Mouse (Mus musculus): ENCODE data around the gene Nsun2.
"Not testable (repeated sequence)": the region's sequence is repeated elsewhere in the genome, so short reads cannot be mapped to it uniquely, and the experiment has no call there.

The Nsun2 gene

DNA sequence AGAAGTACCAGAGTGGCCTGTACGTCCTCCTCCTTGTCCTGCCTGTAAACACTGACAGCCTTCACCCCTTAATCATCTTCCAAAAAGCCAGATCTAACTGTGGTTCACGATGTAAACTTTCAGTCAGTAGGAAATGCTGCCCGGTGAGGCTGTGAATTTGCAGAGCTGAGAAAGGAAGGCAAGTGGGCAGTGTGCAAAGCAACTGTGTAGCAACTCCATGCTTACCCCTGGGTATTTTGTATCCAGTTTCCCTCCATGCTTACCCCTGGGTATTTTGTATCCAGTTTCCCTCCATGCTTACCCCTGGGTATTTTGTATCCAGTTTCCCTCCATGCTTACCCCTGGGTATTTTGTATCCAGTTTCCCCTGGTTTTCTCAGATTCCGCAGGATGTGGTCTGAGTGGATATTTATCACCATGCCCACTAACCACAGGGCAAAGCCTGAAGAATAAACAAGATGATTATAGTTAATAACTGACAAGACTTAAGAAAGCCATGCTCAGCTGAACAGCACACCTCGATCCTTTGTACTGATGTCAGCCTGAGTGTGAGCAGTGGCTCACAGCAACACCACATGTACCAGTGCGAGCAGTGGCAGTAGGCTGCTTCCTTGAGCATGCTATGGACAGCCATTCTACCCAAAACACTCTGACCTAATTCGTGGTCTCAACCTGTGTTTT, 61.2 kb downstream of the Nsun2 start:
- no peak for DNase-seq

DNA sequence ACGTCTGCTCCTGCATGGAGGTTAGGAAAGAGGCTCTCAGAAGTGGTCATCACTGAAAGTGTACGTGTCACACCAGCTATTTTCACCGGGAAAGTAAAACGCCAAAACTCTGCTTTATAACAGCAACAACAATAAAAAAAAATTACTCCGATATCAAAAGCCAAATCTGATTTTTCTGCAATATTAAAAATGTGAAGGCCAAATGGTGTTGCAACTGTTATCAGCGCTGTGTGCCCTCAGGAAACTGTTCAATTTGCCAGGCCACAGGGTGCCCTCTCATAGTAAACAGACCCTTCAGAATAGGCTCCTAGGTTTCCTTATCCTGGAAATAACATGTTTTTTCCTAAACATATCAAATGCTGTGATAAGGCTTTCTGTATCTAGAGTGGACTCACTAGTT, 62.4 kb downstream of the Nsun2 start:
- DNase-seq = no peak

DNA sequence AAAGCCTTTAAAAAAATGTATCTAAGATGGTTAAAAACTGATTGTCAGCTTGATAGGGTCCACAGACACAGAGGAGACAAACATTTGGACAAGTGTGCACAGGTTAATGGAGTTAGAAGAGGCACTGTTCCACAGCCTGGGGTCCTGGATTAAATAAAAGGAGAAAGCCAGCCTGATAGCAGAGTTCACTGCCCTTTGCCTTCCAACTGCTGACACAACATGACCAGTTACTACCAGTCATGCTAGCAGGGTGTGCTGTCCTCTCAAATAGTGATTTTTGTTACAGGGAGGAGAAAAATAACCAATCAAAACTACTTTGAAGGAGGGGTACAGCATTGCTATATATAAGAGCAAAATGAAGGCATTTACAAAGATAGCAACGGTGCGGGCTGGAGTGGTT, 63.0 kb downstream of the Nsun2 start:
- DNase-seq = no peak

DNA sequence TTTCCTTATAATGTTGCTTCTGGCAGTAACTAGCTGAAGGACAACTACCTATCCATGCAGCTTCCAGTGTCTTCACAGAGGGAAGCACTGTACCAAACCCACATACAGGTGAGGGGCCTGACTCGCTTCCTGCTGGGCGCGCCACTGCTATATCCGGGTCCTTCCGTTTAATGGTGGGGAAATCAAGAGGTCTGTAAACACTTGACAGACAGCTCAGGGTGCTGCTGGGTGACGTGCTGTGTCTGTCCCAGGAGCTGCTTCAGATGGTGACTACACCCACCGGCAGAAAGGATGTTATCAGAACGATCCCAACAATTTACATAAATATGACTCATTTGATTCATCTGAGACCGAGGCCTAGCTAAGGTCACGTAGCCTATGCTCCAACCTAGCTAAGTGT, 65.3 kb downstream of the Nsun2 start:
- DNase-seq = no peak

DNA sequence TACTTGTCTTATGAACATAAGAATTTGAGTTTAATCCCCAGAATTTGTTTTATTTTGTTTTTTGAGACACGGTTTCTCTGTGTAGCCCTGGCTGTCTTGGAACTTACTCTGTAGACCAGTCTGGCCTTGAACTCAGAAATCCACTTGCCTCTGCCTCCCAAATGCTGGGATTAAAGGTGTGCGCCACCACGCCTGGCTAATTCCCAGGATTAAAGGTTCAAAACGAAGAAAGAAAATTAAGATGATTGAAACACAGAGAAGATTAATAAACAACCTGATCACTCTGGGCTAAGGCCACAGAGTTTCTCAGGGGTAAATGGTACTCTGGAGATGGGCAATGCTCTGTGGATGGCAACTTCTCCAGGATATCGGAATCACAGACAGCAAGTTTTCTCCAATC, 67.3 kb downstream of the Nsun2 start:
- DNase-seq = not testable (repeated sequence)

DNA sequence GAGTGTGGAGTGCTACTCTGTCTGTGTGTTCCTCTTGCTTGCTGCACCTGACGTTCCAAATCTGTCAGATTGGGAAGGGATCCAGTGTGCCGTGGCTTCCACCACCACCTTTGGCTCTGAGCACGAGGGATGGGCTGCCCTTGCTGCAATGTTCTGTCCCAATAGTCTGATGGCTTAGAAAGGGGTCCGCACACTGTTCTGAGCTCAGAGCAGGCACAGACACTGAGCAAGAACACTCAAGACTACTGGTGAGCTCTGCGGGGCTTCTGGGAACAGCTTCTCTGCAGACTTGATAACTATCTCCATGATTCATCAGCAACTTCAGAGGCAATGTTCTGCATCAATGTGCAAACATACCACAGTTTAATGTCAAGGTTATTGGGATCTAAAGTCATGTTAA, 67.8 kb downstream of the Nsun2 start:
- no peak for DNase-seq

DNA sequence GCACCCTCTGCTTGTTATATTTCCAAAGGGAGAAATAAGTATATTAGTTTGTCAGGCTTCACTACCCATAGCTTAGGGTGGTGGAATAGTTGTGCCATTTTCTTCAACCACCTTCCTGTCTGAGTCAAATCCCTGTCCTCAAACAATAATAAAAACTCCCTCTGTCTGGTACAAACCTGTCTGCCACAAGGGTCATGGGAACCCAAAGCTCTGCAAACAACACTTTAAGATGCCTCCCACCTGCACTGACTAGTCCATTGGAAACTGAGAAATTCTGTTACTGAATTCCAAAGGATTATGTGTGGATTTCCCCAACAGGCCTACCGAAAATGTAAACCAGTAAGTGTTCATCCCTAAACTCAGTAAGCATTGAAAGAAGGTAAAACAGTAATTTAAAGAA, 71.1 kb downstream of the Nsun2 start:
- no peak for DNase-seq

DNA sequence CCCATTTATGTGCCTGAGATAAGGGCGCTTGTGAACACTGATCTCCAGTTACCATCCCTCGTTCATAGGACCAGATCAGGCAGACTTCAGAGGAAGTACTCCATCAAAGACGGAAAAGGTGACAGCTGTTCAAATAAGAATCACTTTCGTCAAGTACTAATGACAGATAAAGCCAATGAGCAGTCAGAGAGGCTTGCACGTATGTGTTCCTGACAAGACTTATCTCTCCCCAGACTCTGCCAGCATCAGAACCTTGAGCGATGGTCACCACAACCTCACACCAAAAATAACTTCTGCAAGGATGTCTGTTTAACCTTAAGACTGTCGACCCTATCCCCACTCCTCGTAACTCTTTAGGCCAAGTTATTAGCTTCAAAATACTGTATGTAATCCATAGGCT, 75.2 kb downstream of the Nsun2 start:
- DNase-seq = no peak

DNA sequence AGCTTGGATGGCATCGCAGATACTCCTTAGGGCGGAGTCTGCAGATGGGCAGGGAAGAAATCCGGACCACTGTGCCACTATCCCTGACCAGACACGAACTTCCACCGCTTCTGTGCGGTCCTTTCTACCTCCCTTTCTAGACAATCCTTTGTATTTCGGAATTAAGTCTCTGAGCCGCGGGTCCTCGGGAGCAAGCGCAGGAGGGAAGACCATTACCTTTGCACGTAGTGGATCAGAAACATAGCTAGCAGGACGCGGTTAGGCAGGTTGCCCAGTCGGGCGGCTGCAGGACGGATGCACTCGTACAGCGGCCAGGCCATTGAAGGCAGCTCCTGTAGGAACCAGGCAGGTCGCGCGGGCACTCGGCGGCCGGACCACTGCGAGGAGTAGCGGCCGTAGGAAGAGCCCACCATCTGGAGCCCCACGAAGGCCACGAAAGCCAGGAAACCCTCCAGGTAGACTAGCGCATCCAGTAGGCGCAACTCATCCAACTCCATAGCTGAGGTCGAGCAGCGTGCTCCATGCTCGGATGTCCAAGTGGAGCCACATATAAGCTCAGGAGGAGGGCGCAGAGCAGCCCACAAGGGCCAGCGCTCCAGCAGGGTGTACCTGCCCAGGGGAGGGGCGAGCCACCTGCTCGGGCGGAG, 77.3 kb downstream of the Nsun2 start:
- DNase-seq = no peak

DNA sequence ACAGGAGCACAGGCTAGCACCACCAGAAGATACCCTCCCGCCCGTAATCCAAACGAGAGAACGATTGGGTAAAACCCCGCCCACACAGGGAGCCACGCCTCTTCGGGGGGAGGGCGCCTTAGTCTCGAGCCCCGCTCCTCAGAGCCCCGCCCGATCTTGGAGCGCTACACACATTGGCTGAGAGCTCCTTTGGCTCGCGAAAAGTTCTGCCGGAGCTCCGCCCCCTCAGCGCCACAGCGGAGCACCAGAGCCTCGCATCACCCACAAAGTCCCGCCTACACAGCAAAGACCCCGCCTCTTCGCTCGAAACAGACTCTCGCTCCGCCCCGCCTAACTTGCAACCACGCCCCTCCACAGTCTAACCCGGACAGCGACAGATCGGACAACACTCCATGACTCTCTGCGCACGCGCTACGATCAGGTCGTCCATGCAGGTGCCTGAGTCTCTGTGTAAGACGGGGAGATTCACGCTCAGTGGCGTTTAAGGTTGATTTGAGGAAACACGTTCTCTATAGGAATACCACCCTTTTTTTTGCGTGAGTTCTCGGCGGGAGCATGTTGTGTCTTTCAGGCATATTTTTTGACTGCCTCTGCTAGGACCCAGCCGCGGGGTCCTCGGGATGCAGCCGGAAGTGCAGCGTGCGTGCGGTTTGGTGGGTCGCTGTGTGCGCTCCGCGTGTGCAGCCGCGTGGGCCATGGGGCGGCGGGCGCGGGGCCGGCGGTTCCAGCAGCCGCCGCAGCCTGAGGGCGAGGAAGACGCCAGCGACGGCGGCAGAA, 78.0 kb downstream of the Nsun2 start, which contains the start of gene Srd5a1:
TSS of gene Srd5a1 (minus strand) at position 45 of the 777 bp plus-strand sequence.
- DNase-seq = peak; percentile 100

DNA sequence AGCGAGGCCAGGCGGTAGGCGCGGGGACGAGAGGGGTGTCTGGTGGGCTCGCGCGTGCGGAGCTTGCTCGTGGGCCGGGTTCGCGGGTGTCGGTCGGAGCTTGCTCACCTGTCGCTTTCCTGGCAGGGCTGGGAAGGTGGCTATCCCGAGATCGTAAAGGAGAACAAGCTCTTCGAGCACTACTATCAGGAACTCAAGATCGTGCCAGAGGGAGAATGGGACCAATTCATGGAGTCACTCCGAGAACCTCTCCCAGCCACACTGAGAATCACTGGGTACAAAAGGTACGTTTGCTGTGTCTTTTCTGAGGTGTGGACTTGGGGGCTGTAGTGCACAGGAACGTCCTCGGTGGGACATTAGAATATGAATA, 78.6 kb downstream of the Nsun2 start:
- no peak for DNase-seq

DNA sequence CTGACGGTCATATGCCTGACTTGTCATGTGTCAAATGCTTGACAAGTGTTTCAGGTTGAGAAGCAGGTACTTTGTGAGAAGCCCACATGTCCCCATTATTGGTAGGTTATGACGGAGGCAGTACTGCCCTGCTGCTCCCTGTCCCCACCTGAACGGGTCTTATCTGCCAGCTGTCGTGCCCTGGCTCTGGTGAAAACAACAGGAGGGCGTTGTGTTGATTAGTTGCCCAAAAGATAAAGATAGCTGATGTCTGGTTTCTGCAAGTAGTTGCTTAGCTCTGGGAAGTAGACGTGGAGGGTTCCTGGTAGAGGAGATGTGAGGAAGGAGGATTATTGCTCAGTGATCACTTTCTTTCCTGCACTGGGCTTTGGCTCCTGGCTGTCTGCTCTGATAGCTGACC, 83.2 kb downstream of the Nsun2 start:
- no peak for DNase-seq

DNA sequence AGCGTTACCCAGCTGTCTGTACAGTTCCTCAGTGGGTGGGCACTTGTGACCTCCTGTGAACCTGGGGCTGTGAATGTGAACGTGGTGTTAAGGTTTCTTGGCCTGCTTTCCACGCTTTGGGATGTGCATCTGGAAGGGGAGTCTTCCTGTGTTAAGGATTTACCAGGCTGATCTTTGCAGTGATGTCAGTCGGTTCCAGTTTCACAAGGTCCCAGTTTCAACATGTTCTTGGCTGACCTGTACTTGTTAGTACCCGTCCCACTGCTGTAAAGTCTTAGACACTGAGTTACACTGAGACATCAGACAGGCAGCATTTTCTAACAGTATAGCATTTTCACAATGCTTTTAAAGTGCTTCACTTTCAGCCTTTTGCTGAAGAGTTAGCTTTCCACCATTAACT, 90.3 kb downstream of the Nsun2 start:
- no peak for DNase-seq

DNA sequence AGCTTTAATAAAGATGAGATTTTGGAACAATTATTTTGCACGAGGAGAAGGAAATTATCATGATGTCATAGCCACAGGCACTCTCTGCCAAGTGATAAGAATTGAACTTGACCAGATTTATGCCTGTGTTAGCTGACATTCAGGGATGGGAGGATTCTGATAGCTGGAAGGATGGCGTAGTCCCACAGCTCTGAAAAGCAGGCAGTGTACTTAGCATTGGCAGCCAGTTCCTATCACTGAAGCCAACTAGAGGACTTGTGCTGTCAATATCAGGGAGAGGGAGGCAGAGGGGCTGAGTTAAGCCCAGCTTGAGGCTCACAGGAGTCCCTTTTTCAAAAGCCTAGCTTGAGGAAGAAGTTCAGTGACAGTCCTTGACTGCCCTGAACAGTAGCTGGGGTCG, 91.0 kb downstream of the Nsun2 start:
- DNase-seq = no peak

DNA sequence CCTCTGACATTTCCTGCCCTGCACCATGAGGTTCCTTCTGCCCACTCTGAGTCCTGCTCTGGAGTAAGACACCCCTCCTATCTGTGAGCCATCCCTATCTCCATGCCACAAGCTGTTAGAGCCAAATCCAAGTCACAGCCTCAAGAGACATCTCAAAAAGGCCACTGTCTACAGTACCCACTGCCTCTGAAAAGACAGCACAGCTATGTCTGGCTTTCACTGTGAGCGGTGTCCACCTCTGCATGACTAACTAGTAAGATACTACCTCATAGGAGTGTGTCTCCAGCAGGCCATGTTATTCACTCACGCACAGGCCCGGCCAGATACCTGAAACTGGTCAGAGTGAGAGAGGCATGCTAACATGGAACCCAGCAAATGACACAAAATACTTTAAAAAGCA, 94.4 kb downstream of the Nsun2 start:
- no peak for DNase-seq

DNA sequence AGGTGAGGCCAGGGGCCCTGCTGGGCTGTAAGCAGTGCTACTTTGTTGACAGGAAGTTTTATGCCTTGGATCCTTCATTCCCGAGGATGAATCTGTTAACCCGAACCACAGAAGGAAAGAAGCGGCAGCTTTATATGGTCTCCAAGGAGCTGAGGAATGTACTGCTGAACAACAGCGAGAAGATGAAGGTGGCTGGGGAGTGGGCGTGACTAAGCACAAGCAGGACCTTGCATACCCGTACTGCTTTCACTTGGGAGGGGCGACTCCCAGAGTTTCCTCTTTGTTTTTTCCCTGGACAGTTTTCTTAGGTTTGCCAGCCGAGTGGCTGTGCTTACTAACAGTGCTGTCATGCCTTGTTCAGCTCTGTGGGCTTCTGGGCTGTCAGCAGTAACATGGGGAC, 97.0 kb downstream of the Nsun2 start:
- no peak for DNase-seq

DNA sequence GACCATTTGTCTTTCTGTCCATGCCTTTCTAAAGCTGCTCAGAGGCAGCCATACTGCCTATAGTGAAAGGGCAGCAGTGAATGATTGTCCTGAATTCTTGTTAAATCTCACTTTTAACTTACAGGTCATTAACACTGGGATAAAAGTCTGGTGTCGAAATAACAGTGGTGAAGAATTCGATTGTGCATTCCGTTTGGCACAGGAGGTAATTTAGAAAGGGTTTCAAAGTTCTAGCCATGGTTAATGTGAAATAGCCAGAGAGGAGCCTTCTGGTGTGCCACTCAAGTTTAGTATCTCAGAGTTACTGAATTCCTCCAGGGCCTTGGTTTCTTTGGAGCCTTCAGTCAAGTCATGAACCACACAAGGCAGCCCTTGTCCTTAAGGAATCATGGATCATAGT, 97.6 kb downstream of the Nsun2 start:
- no peak for DNase-seq

DNA sequence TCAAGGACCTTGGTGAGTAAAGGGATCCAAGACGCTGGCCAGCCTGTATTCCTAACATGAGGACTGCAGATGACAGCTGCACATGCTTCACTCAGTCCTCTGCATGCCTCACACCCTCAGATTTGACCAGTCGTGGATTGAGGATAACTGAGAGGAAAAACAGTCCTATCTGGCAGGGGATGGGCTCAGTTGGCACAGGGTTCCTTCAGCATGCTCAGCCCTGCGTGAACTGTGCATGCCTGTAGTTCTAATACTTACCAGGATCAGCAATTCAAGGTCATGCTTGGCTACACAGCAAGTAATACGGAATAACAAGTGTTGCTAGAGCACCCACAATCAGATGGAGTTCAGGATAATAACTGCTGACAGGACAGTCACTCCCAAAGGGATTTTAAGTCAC, 98.1 kb downstream of the Nsun2 start:
- DNase-seq = no peak

DNA sequence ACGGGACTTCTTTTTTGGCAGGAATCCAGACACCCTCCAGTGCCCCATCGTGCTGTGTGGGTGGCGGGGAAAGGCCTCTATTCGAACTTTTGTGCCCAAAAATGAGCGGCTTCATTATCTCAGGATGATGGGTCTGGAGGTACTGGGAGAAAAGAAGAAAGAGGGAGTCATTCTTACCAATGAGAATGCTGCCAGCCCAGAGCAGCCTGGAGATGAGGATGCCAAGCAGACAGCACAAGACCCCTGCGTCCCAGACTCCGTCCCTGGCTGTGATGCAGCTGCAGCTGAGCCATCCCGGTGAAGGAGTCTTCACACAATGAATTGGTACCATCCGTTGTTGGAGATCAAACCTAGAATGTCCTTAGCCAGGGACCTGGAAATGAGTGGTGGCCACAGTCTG, 100.0 kb downstream of the Nsun2 start:
- no peak for DNase-seq

DNA sequence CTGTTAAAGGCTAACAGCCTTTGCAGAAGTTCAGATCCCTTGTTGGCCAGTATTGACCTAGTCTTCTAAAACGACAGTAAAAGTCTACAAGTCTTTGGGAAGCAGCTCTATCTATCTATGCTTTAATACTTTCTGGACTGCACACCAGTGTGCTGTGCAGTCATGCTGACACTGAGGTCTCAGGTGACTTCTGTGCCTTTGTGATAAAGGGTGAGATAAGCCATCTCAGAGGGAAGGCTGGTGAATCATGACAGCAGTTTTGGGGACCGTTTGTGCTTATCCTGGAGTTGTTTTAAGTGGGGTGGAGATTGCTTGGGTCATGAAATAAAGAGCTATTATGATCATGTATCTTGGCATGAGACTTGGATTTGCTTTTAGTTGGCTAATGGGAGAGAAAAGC, 100.4 kb downstream of the Nsun2 start:
- DNase-seq = no peak

DNA sequence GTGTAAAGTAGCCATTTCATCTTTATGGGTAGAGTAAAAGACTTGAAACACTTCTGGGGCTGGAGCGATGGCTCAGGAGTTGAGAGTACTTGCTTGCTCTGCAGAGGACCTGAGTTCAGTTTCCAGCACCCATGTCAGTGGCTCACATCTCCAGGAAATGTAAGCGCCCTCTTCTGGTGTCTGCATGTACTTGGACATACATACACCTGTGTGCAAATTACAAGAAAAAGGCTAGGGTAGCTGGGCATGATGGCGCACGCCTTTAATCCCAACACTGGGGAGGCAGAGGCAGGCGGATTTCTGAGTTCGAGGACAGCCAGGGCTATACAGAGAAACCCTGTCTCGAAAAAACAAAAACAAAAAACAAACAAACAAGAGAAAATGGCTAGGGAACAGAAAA, 102.3 kb downstream of the Nsun2 start:
- DNase-seq = not testable (repeated sequence)

DNA sequence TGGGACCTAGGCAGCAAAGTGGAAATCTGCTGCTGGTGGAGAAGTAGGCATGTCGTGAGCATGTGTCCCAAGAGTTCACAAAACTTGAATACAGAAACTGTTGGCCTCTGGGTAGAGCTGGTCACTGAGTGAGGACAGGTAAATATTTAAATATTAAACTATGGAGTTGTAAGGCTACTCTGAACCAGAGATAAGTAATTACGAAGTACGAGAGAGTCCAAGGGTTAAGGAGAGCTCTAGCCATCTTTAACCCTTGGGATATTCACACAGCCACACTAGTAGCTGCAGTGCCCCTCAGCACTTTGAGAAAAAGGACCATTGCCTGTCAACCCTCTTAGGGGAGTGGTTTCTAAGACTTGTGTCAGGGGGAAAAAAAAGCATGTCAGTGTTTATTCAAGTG, 102.8 kb downstream of the Nsun2 start:
- no peak for DNase-seq

DNA sequence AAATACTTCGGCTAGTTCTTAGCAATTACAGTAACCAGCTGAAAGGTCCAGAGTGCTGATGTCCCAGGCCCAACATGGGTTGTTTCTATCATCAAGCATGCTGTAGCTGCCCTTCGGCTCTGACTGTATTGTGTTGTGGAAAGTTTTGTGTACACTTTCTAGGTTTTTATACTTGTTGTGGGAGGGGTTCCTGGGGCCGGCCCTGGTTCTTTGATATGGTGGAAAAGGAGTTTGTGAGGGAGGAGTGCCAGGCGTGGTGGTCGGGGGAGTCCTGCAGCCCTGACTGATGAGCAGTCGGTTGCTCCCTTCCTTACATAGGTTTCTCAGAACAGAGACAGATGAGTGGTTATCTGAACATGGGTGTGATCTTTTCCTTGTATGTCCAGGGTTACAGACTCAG, 103.3 kb downstream of the Nsun2 start:
- no peak for DNase-seq

DNA sequence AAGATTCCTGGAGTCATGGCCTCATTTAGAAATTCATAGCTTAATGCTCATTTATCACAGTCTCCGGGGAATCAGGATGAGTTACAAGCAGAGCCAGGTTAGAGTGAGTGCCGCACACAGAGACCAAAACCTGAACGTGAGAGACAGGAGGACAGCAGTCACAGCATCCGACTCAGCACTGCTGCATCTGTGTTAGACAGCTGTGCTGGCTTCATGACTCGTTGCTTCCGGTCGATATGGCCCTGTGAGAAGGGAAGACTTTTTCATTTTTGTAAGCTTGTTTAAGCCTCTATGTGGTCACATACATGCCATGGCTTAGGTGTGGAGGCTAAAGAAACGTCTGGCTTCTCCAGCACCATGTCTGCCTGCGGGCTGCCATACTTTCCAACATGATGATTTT, 104.1 kb downstream of the Nsun2 start:
- no peak for DNase-seq

Measured in cerebellum, adult 11 months (tissue).